Mouse (Mus musculus): Measurements from ENCODE around the gene Slc11a2. TPM values are rescaled to one million over a fixed set of nuclear protein-coding genes. Genes with fewer than 3 reads are reported as not detected.
A peak's percentile ranks its signal among the peaks of the same experiment; 100 is the strongest.

Gene Slc11a2
- total RNA-seq (2021), result 100 to 1,000 TPM; 110 to 132 TPM
- long read RNA-seq, experiment 1, full-length matches to known transcripts, result 35 of 71 reads
- long read RNA-seq, experiment 1, partial matches to known transcripts, result 13 of 71 reads
- long read RNA-seq, experiment 1, other reads (novel, unspliced or antisense), result 23 of 71 reads
- long read RNA-seq, experiment 2, full-length matches to known transcripts, result 37 of 82 reads
- long read RNA-seq, experiment 2, partial matches to known transcripts, result 21 of 82 reads
- long read RNA-seq, experiment 2, other reads (novel, unspliced or antisense), result 24 of 82 reads

GRCm38 (mm10) chr15:100424396-100425122, at the start of gene Slc11a2:
Gene Slc11a2 (minus strand): TSS chr15:100425072.
- no peak for DNase-seq (ENCODE audit: low spot score in 2 of 2)

DNA sequence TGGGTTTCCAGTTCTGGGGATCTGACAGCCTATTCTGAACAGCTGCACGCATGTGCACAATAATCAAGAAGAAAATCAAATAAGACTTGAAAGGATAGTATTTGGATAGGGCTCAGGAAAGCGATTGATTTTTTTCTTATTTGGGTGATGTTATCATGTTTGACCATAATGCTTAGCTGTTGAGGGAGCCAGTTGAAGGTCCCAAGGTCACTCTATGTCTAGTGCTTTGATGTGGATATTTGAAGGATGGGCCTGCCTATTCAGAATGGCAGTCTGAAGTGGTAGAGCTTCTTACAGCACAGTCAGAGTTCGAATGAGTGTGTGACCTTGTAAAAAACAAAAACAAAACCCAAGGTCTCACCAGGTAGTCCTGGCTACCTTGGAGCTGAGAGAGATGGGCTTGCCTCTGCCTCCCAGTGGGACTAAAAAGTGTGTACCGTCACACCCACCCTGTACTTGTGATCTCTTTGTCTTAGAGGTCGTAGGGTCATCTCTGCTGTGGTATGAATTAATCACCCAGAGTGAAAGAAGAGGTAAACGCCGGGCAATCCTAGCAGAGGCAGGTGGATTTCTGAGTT, 49.1 kb upstream of the Slc11a2 start:
- no peak for DNase-seq (ENCODE audit: low spot score in 2 of 2)

DNA sequence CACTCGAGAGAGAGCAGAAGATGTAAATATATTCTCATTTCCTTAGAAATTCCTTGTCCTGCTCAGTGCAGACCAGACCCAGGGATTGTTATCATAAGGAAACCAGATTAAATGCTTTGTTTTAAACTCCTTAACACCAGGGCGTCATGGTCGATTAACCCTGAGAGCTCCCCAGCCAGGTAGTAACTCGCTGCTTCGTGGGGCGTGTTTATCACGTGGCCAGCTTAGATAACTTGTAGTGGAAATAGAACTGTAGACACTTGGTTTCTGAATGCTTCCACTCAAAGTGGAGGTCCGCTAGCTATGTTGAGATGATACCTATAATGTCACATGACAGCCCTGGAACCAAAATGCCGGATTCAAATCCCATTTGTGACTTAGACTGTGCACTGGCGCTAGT, 45.2 kb upstream of the Slc11a2 start:
- no peak for DNase-seq (ENCODE audit: low spot score in 2 of 2)

DNA sequence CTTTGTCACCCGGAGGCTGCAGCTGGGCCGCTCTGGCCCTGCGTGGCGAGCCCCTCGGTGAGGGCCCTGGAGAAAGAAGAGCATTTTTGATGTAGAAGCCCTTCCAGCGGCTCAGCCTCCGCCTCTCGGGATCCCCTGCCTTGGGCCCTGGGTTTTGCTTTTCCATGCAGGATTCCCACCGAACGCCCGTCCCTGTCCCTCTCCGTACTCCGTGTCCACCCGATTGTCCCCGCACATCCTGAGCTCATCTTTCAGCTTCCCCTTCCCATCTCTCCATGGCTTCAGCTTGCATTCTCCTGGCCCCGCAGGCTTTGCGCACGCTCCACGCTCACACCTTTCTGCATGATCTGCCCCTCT, 44.3 kb upstream of the Slc11a2 start:
- DNase-seq (ENCODE audit: low spot score in 2 of 2), result no peak

- peak; percentile 87 for DNase-seq (ENCODE audit: low spot score in 2 of 2)
Measured at GRCm38 (mm10) chr15:100468295-100469188, 43.7 kb upstream of the Slc11a2 start, which contains the start of gene Letmd1. Gene Letmd1 (plus strand): TSS chr15:100469023.

- DNase-seq (ENCODE audit: low spot score in 2 of 2), result no peak
Measured at GRCm38 (mm10) chr15:100467738-100468137, 42.9 kb upstream of the Slc11a2 start.

DNA sequence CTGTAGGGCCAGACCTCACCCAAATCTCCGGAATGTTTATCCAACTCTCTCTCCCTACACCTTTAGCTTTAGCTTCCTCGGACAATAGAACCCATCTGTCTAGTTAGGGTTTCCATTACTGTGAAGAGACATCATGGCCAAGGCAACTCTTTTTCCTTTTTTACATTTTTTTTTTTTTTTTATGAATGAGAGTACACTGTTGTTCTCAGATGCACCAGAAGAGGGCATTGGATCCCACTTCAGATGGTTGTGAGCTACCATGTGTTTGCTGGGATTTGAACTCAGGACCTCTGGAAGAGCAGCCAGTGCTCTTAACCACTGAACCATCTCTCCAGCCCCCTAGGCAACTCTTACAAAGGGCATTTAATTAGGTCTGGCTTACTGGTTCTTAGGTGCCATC, 40.6 kb upstream of the Slc11a2 start:
- DNase-seq (ENCODE audit: low spot score in 2 of 2), result no peak

DNA sequence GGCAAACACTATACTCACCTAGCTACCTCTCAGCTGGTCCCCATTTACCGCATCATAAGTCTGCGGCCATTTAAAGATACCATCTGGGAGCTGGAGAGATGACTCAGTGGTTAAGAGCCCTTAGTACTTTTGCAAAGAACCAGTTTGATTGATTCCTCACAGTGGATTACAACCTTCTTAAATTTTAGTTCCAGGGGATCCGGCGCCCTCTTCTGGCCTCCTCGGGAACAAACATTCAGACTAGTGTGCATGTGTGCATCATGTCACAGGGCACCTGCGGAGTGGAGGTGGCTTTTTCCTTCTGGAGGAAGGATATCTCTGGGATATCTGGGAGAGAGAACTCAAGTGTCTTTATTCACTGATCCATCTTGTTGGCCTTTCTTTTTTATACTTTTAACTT, 38.8 kb upstream of the Slc11a2 start:
- DNase-seq (ENCODE audit: low spot score in 2 of 2), result peak; percentile 68 to 70

GRCm38 (mm10) chr15:100462086-100462485, 37.2 kb upstream of the Slc11a2 start:
- no peak for DNase-seq (ENCODE audit: low spot score in 2 of 2)

- DNase-seq (ENCODE audit: low spot score in 2 of 2), result no peak
Measured at GRCm38 (mm10) chr15:100461646-100462045, 36.8 kb upstream of the Slc11a2 start.

DNA sequence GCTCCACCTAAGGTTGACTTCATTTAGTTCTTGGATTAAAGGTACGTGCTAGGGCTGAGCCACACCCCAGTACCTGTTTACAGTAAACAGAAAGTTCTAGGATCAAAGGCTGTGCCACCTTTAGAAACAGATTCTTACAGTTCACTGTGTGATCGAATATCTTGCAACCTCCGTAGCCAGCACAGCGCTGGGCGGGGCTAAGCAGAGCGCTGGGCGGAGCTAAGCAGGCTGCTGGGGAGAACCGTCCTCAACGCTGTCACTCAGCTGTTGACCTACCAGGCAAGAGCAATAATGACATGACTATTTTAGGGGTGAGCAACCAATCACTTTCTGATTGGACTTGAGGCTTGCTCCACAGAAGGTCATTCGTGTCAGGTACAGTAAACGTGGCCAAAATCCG, 36.1 kb upstream of the Slc11a2 start:
- DNase-seq (ENCODE audit: low spot score in 2 of 2), result peak in 1 of 2 experiments; percentile 43

GRCm38 (mm10) chr15:100458055-100458454, 33.2 kb upstream of the Slc11a2 start:
- peak; percentile 65 to 69 for DNase-seq (ENCODE audit: low spot score in 2 of 2)

DNA sequence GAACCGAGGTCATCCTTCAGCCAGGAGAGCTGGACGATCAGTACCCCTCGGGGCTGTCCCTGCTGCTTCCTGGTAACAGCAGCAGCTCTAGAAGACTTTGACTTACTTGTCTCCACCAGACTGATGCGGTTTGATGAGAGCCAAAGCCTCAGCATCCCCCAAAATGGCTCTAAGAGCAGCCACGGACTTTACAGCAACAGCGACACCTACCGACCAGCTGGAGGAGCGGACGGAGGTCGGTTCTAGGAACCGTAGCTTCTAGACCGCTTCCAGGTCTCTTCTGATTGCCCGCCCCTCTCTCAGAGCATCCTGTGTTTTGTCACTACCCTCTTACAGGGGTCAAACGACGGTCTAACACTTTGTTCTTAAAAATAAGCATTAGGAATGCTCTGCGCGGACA, 32.5 kb upstream of the Slc11a2 start:
- peak; percentile 70 to 77 for DNase-seq (ENCODE audit: low spot score in 2 of 2)

DNA sequence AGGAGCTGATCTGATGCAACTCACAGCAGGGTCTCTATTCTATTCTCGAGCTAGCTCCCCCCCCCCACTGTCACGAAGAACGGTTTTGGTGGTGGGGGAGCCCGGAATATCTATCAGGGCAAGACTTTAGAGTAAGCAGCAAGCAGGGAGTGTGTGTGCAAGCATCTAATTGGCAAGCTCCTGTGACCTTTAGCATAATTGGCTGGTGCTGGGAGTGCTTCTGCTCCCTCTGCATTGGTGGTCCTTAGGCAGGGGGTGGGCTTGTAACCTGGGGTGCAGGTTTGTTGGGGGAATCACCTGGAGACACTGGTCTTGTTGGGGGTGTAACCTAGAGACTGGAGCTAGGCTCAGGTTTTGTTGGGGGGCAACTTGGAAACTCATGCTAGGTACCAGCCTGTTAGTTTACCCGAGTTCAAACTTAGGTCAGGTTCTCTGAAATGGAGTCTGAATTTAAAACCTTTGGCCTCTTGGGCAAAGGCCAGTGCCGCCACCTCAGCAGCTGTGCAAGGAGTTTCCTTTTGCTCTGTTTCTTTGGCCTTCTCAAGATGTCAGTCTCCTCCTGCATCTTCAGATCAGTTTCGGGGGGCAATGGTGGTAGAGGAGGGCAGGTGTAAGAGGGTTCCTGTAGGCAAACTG, 31.6 kb upstream of the Slc11a2 start:
- no peak for DNase-seq (ENCODE audit: low spot score in 2 of 2)

DNA sequence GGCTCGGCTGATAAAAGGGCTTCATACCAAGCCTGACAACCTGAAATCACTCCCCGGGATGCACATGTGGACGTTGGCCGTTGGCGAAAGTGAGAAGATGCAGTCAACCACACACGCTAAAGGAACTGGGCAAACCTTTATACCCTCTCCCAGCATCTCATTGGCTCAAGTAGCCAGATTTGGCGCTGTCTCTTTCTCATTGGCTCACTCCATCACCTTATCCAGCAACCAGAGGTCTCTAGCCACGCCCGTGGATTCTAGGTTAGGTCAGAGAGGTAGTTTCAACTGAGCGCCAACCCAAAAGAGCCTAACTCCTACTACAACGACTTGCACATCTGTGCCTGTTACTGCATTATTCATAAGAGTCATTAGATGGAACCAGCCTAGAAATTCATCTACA, 27.6 kb upstream of the Slc11a2 start:
- no peak for DNase-seq (ENCODE audit: low spot score in 2 of 2)

GRCm38 (mm10) chr15:100451245-100451644, 26.4 kb upstream of the Slc11a2 start:
- DNase-seq (ENCODE audit: low spot score in 2 of 2), result no peak

- no peak for DNase-seq (ENCODE audit: low spot score in 2 of 2)
Measured at GRCm38 (mm10) chr15:100449495-100449894, 24.6 kb upstream of the Slc11a2 start.

- no peak for DNase-seq (ENCODE audit: low spot score in 2 of 2)
Measured at GRCm38 (mm10) chr15:100448572-100448971, 23.7 kb upstream of the Slc11a2 start.

GRCm38 (mm10) chr15:100446887-100447286, 22.0 kb upstream of the Slc11a2 start:
- DNase-seq (ENCODE audit: low spot score in 2 of 2), result no peak

DNA sequence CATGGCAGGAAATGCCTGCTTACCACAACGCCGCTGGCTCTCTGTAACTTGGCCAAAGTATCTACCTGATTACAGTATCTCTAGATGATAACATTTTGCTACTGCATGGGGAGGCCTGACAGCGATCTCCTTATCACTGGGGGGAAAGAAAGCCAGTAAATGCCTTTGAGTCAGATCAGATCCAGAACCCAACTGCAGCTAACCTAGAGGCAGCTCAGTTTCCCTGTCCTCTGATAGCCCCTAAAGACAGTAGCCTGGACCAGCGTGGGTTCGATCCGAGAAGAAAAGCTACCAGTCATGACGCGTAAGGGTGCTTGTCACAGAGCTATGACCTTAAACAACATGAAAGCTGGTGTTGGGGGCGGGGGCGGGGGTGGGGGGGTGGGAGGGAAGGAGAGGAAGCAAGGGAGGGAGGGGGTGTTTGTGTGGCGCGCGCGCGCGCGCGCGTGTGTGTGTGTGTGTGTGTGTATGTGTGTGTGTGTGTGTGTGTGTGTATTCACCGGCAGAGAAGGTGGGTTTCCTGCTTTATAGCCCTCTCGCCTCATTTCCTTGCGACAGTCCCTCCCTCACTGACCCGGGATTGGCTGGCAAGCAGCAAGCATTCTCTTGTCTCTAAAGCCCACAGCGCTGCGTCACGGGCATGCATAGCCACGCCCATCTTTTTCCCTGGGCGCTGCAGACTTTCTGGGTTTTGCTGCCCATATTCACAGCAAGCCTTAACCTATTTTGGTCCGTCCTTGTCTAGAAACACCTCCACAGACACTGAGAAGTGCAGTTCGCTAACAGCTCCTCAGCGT, 18.5 kb upstream of the Slc11a2 start:
- DNase-seq (ENCODE audit: low spot score in 2 of 2), result peak; percentile 69 to 74
